Mouse (Mus musculus) CH12F3 (cell line): Measurements from ENCODE around the gene Opn4.

ENCODE experiments used
- in situ Hi-C: fragments of 300-500 bp; cut with MboI; formaldehyde crosslinking; loops from 2 replicates; pipeline ENCODE4 v1.14.3; 2020; ENCODE audit warnings: low sequenced_read_pairs

The Opn4 gene

DNA sequence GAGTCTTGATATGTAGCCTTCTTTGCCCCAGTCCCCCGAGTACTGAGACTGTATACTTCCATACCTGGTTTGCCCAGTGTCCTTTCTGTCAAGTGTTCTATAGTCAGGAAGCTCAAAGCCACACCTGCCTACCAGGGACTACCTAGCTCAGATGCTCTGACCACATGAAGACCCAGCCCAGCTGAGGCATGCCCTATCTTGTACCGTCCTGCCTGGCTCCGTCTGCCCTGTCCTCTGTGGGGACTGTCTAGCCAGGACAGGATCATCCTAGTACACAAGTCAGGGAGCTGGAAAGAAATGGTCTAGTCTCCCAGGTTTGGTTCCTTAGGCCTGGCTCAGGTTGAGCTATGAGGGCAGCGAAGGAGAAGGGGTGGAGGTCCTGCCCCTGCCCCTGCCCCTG is 31.3 kb downstream of the Opn4 start:
- in situ Hi-C loops: loop anchor here (10.0 to 25.0 kb wide), 2 partner anchors 134 to 481 kb away; partner anchors contain the start of gene Anxa8

- in situ Hi-C loops: loop anchor here (10.0 to 25.0 kb wide), 2 partner anchors 133 to 480 kb away; partner anchors contain the start of gene Anxa8
Measured at GRCm38 (mm10) chr14:34567697-34568096, 32.2 kb downstream of the Opn4 start.

DNA sequence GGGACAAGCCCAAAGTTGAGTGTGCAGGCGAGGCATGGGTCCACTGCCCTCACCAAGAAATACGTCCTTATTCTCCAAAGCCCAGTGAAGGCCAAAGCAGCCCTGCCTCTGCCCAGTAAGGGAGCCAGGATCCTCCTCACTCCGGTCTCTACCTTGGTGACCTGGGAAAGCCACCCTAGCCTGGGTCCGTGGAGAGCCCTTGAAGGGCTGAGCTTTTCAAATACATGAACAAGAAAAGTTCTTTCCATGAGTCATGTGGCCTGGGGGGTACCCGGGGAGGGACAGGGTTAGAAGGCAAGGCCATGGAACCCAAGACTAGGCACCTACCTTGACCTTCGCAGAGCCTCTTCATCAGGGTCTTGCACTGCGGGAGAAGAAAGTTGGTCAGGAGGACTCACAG is 33.4 kb downstream of the Opn4 start:
- in situ Hi-C loops: loop anchor here (10.0 to 25.0 kb wide), 2 partner anchors 132 to 479 kb away; partner anchors contain the start of gene Anxa8

GRCm38 (mm10) chr14:34565711-34566110 is 34.2 kb downstream of the Opn4 start:
- in situ Hi-C loops: loop anchor here (10.0 to 25.0 kb wide), 2 partner anchors 131 to 478 kb away; partner anchors contain the start of gene Anxa8

GRCm38 (mm10) chr14:34564646-34565045 is 35.3 kb downstream of the Opn4 start:
- in situ Hi-C loops: loop anchor here (10.0 to 25.0 kb wide), 2 partner anchors 130 to 477 kb away; partner anchors contain the start of gene Anxa8

GRCm38 (mm10) chr14:34562393-34562792 is 37.5 kb downstream of the Opn4 start:
- in situ Hi-C loops: loop anchor here (10.0 to 25.0 kb wide), 2 partner anchors 128 to 475 kb away; partner anchors contain the start of gene Anxa8

- in situ Hi-C loops: loop anchor here (10.0 to 25.0 kb wide), 2 partner anchors 127 to 474 kb away; partner anchors contain the start of gene Anxa8
Measured at GRCm38 (mm10) chr14:34561647-34562046, 38.3 kb downstream of the Opn4 start.

DNA sequence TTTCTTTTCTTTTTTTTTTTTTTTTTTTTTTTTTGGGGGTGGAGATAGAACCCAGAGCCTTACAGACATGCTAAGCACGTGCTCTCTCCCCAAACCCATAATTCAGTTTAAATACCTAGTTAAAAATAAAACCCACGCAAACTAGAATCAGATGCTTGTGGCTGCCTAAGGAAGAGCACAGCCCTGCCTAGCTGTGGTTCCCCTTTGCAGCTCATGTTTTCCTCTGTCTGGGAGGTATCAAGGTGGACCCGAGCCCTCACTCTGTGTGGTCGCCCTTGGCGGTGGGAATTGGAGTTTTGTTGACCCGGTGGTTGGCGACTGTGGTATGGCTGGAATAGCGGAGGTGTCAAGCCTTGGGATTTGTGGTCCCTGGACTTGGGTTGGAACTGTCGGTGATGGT is 41.0 kb downstream of the Opn4 start:
- in situ Hi-C loops: loop anchor here (10.0 to 25.0 kb wide), 2 partner anchors 104 to 472 kb away; partner anchors contain the start of gene Anxa8

DNA sequence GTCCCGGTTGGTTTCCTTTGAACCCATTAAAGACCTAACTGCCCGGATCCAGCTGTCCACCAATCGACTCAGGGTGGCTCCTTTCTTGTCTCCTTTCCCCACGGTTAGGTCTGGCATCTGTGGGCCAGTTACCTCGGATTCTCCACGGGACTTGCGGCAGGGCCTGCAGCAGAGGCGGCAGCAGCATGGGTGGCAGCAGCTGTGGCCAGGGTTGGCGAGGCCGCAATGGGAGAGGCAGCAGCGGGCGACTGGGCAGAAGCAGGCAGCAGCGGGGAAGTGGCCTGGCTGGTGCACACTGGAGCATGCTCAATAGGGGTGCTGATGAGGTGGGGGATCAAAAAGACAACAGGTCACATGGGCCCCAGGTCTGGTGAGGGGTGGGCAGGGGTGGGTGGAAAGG is 44.7 kb downstream of the Opn4 start:
- in situ Hi-C loops: loop anchor here (10.0 to 25.0 kb wide), 2 partner anchors 100 to 468 kb away; partner anchors contain the start of gene Anxa8

DNA sequence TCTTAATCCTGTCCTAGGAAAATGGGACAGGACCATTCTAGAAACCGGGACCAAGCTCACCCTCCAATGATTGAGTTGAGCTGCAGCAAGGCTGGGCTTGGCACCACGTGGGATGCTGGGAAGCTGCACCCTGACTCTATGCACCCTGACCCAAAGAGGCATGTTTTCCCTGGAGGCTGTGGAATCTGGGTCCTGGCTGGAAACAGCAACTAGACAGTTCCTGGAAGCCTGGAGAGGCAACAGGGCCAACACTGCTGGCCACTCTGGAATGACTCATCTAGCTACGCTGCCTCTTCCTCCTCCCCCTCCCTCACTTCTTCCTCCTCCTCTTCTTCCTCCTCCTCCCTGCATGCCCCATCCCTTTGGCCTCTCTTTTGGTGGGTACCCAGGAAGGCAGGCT is 45.9 kb downstream of the Opn4 start:
- in situ Hi-C loops: loop anchor here (10.0 to 25.0 kb wide), 2 partner anchors 99 to 467 kb away; partner anchors contain the start of gene Anxa8

- in situ Hi-C loops: loop anchor here (10.0 to 25.0 kb wide), 2 partner anchors 99 to 466 kb away; partner anchors contain the start of gene Anxa8
Measured at GRCm38 (mm10) chr14:34553470-34553869, 46.5 kb downstream of the Opn4 start.

DNA sequence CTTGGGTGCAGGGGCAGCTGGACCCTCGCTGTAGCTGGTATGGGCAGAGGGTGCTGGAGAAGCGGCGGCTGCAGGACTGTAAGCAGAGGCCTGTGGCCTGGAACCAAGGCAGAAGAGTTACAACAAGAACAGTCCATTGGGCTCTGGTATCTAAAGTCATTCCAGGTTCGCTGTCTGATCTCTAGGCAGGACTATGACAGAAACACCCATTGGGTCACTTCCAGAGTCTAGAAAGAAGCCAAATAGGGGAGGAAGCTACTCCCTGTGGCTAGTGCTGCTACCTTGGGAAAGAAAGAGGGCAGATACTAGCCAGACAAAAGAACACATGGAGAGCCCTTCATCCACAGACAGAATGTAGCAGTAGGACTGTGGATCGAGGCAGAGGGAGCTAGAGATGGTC is 47.7 kb downstream of the Opn4 start:
- in situ Hi-C loops: loop anchor here (10.0 to 25.0 kb wide), 2 partner anchors 97 to 465 kb away; partner anchors contain the start of gene Anxa8

DNA sequence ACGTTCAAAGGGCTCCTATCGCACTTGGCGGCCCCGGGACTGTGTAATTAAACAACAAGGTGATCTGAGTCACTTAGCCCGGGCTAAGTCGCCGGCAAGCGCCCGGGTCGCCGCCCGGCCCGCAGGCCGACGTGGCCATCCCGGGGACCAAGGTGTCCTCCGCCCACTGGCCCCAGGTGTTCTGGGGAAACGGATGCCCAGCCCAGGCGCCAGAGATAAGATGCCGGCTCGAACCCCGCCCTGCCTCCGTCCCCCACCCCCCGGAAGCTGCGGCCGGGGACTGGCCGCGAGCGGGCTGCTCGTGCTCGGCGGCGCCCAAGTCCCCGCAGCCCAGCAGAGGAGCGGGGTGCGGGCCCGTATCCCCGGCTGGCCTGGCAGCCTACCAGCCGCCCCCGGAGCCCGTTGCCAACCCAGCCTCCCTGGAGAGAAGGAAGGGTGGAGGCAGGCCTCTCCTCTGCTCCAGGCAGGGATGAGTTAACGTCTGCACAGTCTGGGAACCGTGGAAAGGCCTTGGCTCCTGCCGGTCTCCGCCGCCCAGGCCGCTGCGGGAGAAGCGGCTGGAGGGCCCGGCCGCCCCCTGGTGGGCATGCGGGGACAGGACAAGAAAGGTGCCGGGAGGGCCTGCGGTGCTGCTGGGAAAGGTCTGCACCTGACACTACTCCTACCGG is 50.8 kb downstream of the Opn4 start:
- in situ Hi-C loops: no loop called here

- in situ Hi-C loops: no loop called here
Measured at GRCm38 (mm10) chr14:34548391-34549001, 51.4 kb downstream of the Opn4 start.

- in situ Hi-C loops: no loop called here
Measured at GRCm38 (mm10) chr14:34544545-34544944, 55.4 kb downstream of the Opn4 start.

- in situ Hi-C loops: no loop called here
Measured at GRCm38 (mm10) chr14:34544001-34544400, 55.9 kb downstream of the Opn4 start.

- in situ Hi-C loops: no loop called here
Measured at GRCm38 (mm10) chr14:34543596-34543995, 56.3 kb downstream of the Opn4 start.

DNA sequence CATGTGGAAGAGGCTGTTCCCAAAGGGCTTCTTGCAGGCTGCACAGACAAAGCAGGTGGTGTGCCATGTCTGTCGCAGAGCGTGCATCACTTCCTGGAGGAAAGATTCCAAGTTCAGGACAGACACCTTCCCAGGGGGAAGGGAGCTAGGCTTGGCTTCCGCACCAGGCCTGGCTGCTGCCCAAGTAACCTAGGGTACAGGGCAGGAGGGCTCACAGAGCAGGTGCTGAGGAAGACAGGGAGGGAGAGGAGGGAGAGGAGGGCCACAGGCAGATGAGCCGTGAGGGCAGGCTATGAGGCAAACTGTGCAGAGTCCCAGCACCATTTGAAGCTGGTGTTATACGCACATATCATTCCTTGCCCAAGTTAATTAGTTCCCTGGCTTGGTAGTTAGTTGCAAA is 58.0 kb downstream of the Opn4 start:
- in situ Hi-C loops: no loop called here

GRCm38 (mm10) chr14:34540685-34541162 is 59.2 kb downstream of the Opn4 start:
- in situ Hi-C loops: no loop called here
